Mouse (Mus musculus): ENCODE results near the gene Grwd1.

DNA sequence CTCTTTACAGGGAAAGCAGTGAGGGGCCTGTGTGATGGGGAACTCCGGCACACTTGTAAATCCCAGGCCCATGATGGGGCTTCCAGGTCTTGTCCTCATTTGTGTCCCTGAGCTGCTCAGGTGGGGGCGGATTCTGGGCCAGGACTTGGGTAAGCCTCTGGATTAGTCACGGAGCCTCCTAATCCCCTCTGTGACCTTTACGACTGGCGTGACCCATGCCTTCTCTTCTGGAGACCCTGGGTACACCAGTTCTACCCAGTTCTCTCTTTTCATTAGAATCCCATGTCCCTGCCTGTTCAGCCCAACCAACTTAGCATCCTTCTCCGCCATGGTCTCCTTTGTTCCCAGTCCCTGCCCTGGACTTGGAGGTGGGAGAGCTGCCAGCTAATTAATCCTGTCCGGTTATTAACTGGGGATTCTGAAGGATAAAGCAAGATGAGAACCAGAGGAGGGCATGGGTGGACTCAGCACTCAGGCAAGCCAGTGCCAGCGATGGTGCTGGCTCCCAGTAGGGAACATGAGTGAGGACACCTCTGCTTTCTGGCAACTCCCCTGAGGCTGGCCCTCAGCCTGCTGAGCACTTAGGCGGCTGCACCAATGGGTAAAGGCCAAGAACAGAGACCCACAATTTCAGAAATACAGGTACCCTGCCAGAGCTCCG, 15.3 kb downstream of the Grwd1 start:
- TF ChIP-seq CTCF (IDR thresholded peaks at IDR 0.05; ENCODE audit: insufficient read depth, low read length) (no peak), POLR2A (IDR thresholded peaks at IDR 0.05; ENCODE audit: borderline replicate concordance, extremely low read depth, low read depth, low read length) (no peak)
